Mouse (Mus musculus): ENCODE data around the gene Agpat2.

The Agpat2 gene

DNA sequence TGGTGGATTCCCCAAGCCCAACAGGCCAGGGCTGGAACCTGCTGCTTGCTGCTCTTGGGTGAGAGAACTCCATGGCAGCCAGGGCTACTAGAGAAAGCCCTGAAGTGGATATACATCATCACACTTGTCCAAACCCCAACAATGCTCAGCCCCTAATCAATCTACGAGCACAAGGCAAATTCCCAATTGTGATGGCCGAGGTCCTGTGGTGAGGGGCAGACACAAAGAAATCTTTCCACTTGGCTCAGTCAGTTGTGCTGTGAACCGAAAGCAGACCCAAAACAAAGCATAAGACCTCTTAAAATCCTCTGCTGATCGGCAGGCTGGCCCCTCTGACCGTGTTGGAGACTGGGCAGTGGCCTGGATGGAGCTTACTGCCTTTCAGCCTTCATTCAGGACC lies 29.4 kb downstream of the Agpat2 start:
- no peak for DNase-seq (ENCODE audit: low spot score)

DNA sequence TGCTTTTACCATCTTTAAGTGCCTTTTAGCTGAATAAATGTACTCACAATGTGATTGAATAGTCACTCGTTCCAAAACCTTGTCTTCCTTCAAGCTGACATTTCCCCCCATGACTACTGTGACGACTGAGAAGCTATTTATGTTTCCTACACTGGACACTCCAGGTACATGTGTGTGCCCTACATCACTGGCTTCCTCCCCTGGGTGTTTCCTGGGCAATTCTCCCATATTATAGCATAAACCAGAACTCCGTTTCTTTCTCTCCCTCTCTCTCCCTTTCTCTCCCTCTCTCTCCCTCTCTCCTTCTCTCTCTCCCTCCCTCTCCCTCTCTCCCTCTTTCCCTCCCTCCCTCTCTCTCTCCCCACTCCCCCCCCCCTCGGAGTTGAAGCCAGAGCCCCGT lies 30.4 kb downstream of the Agpat2 start:
- no peak for DNase-seq (ENCODE audit: low spot score)

DNA sequence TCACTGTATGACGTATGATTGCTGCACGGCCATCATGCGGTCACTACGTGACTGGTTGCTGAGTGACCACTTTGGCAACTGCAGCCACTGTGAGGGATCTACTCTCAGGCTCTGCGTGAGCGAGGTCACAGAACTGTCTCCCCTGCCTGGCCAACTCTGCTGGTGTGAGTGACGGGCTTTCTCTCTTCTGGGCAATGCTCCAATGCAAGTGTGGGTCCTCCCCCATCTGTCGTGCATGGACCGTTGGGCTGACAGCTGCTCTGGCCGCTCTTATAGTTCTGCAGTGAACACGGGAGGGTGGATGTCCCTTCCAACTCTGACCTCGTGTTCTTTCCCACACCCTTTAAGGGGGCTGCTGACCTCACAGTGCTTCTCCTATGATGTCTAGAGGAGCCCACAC lies 30.8 kb downstream of the Agpat2 start:
- DNase-seq (ENCODE audit: low spot score) = no peak

DNA sequence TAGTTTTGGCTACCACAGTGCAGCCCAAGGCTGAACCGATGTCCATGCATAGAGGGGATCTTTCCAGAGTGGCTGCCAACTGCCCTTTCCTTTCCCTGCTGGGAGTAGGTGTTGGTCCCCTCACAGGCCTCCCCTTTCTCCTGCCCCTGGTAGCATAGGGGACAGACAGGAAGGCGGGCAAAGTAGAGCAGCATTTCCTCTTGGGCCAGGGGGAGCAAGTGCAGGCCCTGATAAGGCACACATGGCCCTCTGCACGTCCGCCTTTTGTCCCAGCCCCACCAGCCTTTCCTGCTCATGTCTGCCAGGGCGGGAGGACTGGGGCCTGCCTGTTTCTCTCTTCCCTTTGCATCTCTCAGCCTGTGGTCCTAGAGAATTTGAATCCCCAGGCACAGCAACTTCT lies 32.4 kb downstream of the Agpat2 start:
- DNase-seq (ENCODE audit: low spot score) = no peak

DNA sequence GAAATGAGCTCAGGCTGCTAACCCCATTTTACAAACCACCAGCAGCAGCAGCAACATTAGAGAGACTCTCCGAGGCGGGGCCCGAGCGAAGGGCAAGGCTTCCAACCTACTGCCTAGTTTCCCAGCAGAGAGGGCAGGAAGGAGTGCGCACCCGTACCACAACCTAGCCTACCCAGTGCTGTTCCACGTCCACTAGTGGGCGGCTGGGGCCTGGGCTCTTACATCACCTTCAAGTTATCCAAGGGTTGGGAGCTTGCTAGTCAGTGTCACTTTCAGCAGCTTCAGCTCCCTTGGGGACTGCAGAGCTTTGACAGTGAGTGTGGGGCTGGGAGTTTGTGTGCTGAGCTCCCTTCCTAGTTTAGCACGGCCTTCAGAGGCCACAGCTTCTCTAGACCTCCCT lies 32.8 kb downstream of the Agpat2 start:
- no peak for DNase-seq (ENCODE audit: low spot score)

DNA sequence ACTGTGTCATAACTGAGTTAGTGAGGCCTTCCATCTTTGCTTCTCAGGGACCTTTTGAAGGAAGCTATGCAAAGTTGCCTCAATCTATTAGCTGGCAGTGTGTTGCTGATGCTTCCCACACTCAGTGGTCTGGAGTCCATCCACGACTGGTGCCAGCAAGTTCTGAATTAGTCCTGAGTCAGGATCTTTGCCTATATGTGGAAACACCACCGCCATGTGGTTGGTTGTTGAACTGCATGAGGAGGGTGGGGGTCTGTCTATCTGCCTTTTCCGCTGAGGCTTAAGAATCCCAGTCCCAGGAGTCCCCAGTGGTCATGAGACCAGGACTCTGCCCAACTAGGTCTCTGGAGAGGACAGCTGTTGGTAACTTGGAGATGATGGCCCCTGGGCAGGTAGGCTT lies 34.2 kb downstream of the Agpat2 start:
- no peak for DNase-seq (ENCODE audit: low spot score)

DNA sequence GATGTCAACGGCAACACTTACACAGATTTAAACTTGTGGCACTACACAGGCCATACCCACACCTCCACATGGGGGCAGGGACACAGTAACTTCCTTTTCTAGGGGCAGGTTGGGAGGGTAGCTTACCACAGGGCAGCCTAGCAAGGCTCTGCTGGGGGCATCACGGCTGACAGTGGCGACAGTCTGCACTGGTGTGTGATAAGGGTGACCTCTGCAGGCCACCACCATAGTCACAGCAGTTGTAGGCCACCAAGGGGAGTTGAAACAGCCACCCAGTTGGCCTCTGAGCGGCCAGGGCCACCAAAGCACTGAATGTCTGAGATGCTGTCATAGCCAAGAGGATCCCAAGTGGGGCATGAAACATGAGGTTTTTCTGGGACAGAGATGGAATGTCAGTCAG lies 38.0 kb downstream of the Agpat2 start:
- DNase-seq (ENCODE audit: low spot score) = no peak

DNA sequence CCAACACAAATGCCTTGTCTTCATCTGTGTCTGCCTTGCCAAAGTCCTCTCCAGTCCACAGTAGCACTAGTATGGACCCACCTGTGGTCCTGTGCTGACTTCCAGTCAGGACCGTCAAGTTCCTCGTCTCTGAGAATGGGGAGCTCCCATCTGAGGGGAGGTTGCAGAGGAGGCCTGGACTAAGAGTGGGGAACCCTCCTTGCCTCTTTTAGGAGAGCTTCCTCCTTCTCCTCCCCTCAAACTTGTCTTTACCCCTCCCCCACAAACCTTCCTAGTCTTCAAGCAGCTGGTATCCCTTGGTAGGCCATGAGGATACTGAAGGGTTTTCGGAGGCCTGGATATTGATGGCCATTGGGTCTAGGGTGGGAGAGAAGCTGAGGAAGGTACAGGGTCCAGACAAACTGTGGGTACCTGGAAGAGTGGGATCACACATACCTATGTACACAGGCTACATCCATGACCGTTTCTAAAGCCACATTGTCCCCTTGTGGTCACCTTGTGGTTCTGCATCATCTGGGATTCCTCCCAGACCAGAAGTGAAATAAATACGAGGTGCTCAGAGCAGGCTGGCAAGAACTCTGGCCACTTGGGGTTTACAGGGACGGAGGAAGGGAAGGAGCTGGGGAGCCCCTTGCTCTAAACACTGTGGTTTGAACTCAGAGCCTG lies 42.7 kb downstream of the Agpat2 start:
- DNase-seq (ENCODE audit: low spot score) = no peak

DNA sequence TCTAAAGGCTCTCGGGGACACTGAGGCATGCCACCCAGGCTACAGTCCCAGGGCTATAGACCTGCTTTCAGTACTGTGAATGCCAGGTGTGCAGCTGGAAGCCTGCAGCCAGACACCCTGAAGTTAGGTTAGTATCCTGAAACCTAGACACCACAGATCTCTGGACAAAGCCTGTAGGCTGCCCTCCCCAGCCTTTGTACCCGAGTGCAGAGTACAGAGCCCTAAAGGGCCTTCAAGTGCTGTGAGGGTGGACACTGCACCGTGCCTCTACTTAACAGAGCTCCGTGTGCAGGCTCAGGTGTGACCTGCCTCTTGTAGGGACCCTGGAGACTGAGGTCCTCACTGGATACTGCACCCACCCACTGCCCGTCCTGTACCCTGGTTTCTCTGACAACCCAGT lies 43.7 kb downstream of the Agpat2 start:
- DNase-seq (ENCODE audit: low spot score) = no peak

DNA sequence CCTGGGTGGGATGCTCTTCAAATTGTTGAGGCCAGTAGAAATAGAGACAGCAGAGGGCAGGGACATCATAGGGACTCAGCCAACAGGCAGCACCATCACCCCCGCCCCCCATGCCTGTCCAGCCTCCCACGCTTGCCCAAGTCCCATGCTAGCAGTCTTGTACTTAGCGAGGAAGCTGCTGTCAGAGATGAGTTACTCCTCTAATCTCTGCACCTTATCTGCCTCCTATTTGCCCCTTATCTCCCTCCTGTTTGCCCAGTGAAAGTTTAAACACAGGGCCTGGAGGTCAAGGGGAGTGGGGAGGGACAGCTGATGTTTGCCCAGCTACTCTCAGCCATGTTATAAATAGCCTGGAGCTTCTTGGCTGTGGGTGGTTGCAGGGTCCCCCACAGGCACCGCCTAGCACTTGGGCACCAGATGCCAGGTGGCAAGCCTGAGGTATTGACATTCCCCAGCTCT lies 47.7 kb downstream of the Agpat2 start:
- DNase-seq (ENCODE audit: low spot score) = no peak

DNA sequence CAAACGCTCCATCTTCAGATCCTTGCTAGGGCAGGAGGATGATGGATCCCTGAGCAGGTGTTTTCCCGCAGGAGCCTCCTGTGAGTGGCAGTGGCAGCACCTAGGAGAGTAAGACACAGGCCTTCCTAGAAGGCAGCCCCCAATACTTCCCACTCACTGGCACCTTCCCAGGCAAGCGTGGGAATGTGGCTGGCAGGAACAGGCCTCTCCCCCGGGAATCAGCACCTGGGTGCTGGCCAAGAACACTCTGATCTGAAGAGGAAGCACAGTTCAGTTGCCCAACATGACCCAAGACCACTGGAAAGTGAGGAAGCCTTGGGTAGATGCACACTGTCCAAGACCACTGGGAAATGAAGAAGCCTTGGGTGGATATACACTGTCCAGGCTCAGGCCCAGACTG lies 49.1 kb downstream of the Agpat2 start:
- no peak for DNase-seq (ENCODE audit: low spot score)

DNA sequence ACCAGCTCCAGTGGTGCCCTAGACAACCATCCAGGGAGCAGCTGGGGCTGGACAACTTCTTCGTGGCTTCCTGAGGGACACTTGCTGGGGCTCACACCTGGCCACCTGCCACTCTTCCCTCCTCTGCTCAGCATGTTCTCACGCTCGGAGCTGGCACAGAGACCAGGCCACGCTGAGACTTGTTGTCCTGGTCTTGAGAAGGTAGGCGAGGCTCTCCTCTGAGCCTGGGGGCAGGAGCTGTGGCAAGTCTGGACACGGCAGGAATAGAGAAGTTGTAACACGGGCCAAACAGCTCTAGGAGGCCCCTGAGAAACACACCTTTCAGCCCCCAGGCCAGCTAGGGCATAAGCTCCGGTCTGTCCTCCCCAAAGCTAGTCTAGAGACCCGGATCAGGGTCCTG lies 50.3 kb downstream of the Agpat2 start:
- DNase-seq (ENCODE audit: low spot score) = no peak

DNA sequence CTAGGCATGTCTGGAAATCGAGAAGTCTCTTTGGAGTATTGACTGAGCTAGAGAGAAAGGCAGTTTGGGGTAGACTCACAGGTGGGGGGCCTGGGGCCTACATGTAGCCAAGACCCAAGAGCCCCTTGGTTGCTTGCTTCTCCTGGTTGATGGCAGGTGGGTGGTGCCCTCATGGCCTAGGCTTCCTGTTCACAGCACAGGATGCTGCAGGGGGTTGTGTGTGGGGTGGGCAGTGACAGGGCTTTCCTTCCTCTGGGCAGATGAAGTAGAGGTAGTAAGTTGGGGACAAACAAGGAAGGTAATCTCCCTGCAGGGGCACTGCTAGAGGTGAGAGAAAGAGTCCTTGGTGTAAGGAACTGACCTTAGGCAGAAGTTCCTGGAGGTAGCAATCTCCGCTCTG lies 52.2 kb downstream of the Agpat2 start:
- no peak for DNase-seq (ENCODE audit: low spot score)

DNA sequence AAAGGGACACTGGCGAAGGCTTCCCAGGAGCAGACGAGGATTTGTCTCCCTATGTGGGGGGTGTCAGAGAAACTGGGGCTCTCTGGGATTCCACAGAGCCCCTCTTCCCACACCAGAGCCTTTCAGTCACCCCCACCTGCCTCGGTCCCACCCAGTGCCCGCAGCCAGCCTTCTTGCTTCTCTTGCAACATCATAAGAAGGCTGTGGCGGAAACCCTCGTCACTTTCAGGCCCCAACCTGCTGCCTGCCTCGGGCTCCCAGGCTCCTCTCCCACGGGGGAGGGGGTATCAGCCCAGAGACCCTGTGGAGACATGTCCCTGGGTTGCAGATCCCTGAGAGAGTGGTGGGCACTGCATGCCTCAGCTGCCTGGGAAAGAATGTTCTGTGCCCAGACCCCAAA lies 52.8 kb downstream of the Agpat2 start:
- no peak for DNase-seq (ENCODE audit: low spot score)

DNA sequence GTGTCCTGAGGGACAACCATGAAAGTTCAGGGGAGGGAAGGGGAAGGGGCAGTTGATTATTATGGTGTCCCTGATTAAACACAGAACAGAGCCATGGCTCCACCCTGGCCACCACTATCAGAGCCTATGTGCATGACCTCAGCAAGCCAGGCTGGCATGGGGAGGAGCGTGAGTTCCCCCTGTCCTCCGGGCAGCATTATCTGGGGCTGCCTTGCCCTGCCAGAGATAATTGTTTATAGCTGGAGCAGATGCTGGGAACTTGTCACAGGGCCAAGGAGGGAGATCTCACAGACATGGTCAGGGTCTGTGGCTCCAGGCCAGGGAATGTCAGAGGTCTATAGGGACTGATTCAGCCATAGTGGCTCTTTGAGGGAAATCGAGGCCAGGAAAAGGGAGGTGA lies 53.4 kb downstream of the Agpat2 start:
- DNase-seq (ENCODE audit: low spot score) = no peak

DNA sequence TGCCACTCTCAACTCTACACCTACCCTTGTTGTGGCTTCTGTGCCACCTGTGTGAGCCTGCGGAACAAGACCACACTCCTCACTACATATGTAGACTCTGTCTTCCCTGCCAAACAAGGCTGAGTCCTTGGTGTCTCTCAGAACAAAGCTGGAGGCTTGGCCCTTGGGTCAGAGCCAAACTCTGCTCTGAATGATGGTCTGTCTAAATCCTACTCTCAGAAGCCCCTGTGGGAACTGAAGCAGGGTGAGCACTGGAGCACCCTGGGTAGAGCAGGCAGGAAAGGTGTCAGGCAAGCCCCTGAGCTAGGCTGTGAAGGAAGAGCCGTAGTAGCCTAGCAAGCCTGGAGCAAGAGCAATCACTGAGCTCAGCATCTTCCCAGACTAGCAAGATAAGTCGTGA lies 54.0 kb downstream of the Agpat2 start:
- DNase-seq (ENCODE audit: low spot score) = no peak

DNA sequence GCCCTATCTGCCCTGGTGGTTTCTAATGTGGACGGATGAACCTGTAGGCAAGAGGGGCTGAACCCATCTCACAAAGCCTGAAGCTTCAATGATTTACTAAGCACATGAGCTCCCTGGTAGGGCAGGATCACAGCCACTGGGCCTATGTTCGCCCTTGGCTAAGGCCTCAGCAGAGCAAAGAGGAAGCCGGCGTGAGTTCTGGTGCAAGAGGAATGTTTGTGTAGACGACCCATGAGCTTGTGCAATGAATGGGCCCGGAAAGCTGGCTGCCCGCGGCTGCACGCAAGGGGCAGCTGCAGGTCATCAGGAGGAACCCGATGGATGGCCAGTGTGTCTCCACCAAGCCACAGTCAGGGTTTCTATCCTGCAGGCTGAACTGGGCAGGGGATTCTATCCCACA lies 54.4 kb downstream of the Agpat2 start:
- no peak for DNase-seq (ENCODE audit: low spot score)

DNA sequence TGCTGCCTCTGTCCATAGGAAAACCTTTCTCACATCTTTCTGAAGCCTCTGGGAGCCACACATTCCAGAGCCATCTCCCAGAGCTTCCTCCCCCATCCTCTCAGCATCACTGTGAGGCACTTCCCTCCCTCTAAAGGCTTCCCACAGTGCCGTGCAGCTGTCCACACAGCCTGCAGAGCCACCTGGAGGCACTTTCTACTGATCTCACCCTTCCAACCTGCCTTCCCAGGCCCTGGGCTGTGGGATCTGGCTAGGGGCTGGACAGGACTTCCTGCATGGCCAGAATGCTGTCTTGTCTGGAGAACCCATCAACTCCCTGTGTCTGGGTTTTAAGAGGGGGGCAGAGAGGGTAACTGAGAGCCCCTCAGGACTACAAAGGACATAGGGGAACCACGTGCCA lies 56.7 kb downstream of the Agpat2 start:
- DNase-seq (ENCODE audit: low spot score) = no peak

DNA sequence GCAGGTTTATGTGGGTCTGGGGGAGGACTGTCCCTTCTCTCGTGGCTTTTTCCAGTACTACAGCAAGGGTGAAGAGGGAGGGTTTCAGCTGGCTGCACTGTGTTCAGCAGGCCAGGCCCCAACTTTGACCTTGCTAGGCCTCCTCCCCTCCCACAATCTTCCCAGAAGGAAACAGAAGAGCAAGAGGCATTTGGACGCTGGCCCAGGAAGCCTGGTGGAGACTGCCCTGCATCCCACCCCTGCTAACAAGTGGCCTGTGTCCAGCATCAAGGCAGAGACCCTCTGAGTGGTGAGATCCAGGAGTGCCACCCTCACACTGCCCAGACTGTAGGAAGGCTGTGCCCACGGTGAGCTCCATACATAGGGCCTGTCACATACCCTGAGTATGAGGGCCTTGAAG lies 60.0 kb downstream of the Agpat2 start:
- DNase-seq (ENCODE audit: low spot score) = no peak

DNA sequence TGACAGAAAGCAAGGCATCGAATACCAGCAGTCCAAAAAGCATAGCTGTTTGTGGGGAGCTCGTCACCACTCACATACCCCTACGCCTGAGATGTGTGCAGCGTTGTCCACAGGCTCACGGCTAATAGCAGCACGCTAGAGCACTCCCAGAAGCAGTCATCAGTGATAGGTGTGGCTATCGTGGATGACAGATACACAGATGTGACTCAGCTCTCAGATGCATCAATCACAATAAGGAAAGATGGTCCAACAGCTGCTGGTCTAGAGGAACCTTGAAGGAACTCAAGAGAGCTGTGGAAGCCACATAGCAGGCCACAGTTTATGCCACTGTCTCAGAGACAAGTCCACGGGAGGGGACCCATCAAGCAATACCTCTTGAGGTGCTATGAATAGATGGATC lies 60.4 kb downstream of the Agpat2 start:
- DNase-seq (ENCODE audit: low spot score) = no peak

DNA sequence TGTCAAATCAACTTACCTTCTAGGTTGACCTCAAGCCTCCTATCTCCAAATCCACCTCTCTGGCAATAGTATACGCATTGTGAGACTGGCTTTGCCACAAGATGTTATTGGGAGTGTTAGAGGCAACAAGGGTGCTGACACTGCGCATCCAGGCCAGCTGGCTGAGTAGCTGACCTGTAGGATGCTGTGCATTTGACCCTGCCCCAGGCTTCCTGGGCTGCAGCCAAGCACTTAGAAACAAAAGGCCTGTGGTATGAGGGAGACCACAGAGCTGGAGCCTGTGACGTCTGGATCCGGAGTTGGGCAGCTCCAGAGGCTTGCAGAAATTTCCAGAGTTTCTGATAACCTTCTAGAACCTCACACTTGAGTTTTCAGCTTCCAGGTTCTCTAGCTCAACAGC lies 61.1 kb downstream of the Agpat2 start:
- no peak for DNase-seq (ENCODE audit: low spot score)

Measured in urinary bladder, postnatal 10 days (tissue).